Mouse (Mus musculus) monocyte, adult 2 months (primary cell): ENCODE measurements around the gene Ankrd34c.

Source experiments
- DNase-seq, 2 experiments: peaks; one replicate each; pipeline ENCODE4 v3.0.0; 2022; ENCODE audit warnings: low spot score in 2 of 2, low read depth in 1 of 2

The Ankrd34c gene

GRCm38 (mm10) chr9:89678974-89679373 is 59.3 kb downstream of the Ankrd34c start:
- no peak for DNase-seq
